ENCODE assay signal across 29 mouse cellular contexts in the genomic region with DNA sequence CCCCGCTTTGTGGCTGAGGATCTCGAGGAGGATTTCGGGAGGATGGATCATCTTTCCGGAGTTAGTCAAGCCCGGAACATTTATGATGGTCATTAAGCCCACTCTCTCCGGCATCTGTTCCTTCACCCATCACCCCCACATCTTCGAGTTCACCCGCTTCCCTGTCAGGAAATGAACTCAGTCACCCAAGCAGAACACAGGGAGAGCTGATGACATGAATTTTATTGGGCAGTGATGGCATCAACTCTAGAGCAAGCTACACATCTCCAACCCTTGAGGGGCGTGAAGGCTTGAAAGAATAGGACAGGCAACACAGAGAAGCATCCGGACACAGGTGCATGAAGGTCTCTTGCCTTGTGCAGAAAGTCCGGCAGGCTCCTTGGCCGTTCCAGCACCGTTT. TPM values are rescaled to one million over a fixed set of nuclear protein-coding genes. Genes with fewer than 3 reads are reported as not detected.
A peak's percentile ranks its signal among the peaks of the same experiment; 100 is the strongest.
DNase-seq lines count a peak whose midpoint lies in the region; ATAC-seq and TF ChIP-seq lines count a peak whose summit lies in the region.
"Had no signal": no experiment of that assay in that cellular context is flagged by ENCODE, and none has a peak within 500 bp of the region (broad histone marks: within the 10 kb centered on the region; RNA-seq: fewer than 3 reads in every experiment).

No protein-coding gene starts in this region.

- peak; percentile 72 for ATAC-seq in kidney, embryonic 15.5 days (replicated peaks; ENCODE audit: low FRiP score)
- ATAC-seq in kidney, postnatal 0 days (replicated peaks; ENCODE audit: low FRiP score, low read depth), result peak; percentile 65
- ATAC-seq: forebrain, embryonic 14.5 days; forebrain, embryonic 16.5 days had no signal

- H3K4me3 ChIP-seq in kidney, embryonic 15.5 days (replicated peaks), result no peak overlapping the region
- H3K4me3 ChIP-seq in kidney, postnatal 0 days (replicated peaks; ENCODE audit: low read depth, low read length), result no peak overlapping the region
- H3K4me3 ChIP-seq: embryonic facial prominence, embryonic 13.5 days; embryonic facial prominence, embryonic 15.5 days; erythroblast, embryonic 14.5 days; forebrain, embryonic 10.5 days; forebrain, embryonic 12.5 days had no signal

- H3K9ac ChIP-seq in kidney, embryonic 15.5 days, result no peak overlapping the region
- H3K9ac ChIP-seq in kidney, postnatal 0 days (ENCODE audit: low read depth, low read length), result no peak overlapping the region
- H3K9ac ChIP-seq: embryonic facial prominence, embryonic 13.5 days; embryonic facial prominence, embryonic 15.5 days; forebrain, embryonic 12.5 days had no signal

- intact Hi-C loops in left cerebral cortex, postnatal 10 days (cut with DNase I), result no loop called here

- no peak for DNase-seq in kidney, postnatal 14 days
- DNase-seq in kidney, postnatal 0 days (ENCODE audit: low spot score), result peak; percentile 91
- no peak for DNase-seq in kidney, adult 8-10 months
- DNase-seq in left cerebral cortex, postnatal 10 days (ENCODE audit: extremely low spot score in 1 of 2, low spot score in 2 of 2), result no peak
- DNase-seq: adrenal gland, adult 2 months; adrenal gland, postnatal 10 days; adrenal gland, postnatal 25 days; cerebellum, adult 11 months; cerebellum, adult 18-20 months; cerebellum, adult 8-10 months; cerebellum, adult 9-11 months; cerebellum, postnatal 14 days; cerebellum, postnatal 36 days; embryo, embryonic 11 days had no signal

- H3K27me3 ChIP-seq in kidney, embryonic 15.5 days, result peaks cover 8% of the 10 kb centered on the region; the same call in 1 of the 2 replicates
- no peaks in the 10 kb centered on the region for H3K27me3 ChIP-seq in kidney, postnatal 0 days (ENCODE audit: insufficient read depth, low read length)

- 0 out of 2 replicates have a peak overlapping the region, but pooled peaks have one; percentile 12 for H3K4me2 ChIP-seq in kidney, embryonic 15.5 days
- H3K4me2 ChIP-seq in kidney, postnatal 0 days (ENCODE audit: low read length), result no peak overlapping the region
- H3K4me2 ChIP-seq: embryonic facial prominence, embryonic 13.5 days; embryonic facial prominence, embryonic 15.5 days; forebrain, embryonic 12.5 days had no signal

- TF ChIP-seq CTCF in kidney, postnatal 0 days (IDR thresholded peaks at IDR 0.05; ENCODE audit: low read depth), result no peak

- 22% methylated on average over 13 of the region's 13 CpGs for WGBS in kidney, embryonic 15.5 days
- 17% methylated on average over 13 of the region's 13 CpGs for WGBS in kidney, postnatal 0 days

- H3K4me1 ChIP-seq in kidney, embryonic 15.5 days, result peaks cover 48% of the 10 kb centered on the region
- H3K4me1 ChIP-seq in kidney, postnatal 0 days (replicated peaks; ENCODE audit: insufficient read depth, low read length), result 0 out of 2 replicates have a peak, but pooled peaks cover 3% of the 10 kb centered on the region

- H3K9me3 ChIP-seq in kidney, embryonic 15.5 days (replicated peaks), result no peaks in the 10 kb centered on the region
- no peaks in the 10 kb centered on the region for H3K9me3 ChIP-seq in kidney, postnatal 0 days (replicated peaks; ENCODE audit: low read length)
- H3K9me3 ChIP-seq: embryonic facial prominence, embryonic 13.5 days; embryonic facial prominence, embryonic 15.5 days; forebrain, embryonic 10.5 days; forebrain, embryonic 12.5 days had no signal

- peak overlapping the region; percentile 87 for H3K27ac ChIP-seq in kidney, embryonic 15.5 days
- peak overlapping the region; percentile 14; the same call in 1 of the 2 replicates for H3K27ac ChIP-seq in kidney, postnatal 0 days
- H3K27ac ChIP-seq: embryonic facial prominence, embryonic 13.5 days; embryonic facial prominence, embryonic 15.5 days; forebrain, embryonic 10.5 days; forebrain, embryonic 12.5 days had no signal

- no peaks in the 10 kb centered on the region for H3K36me3 ChIP-seq in kidney, embryonic 15.5 days
- no peaks in the 10 kb centered on the region for H3K36me3 ChIP-seq in kidney, postnatal 0 days (ENCODE audit: insufficient read depth, low read length)
- H3K36me3 ChIP-seq: embryonic facial prominence, embryonic 13.5 days; embryonic facial prominence, embryonic 15.5 days; forebrain, embryonic 10.5 days; forebrain, embryonic 12.5 days had no signal

RNA-seq across cellular contexts. Expression of a gene that starts 0.7 kb away (rescaled TPM):
- polyA plus RNA-seq in kidney, embryonic 15.5 days (2015; fragmentation: Nextera tagmentation; extraction: Ambion mirVana), result 23.2 and 25.2 TPM in 2 replicates
- 26.4 and 39.6 TPM in 2 replicates for polyA plus RNA-seq in kidney, postnatal 0 days (2015; fragmentation: Nextera tagmentation; extraction: Ambion mirVana)
- not detected for total RNA-seq in left cerebral cortex, postnatal 10 days (2021)
- total RNA-seq: adrenal gland, adult 2 months; adrenal gland, postnatal 10 days; common myeloid progenitor, adult 5-6 weeks; MEL had no signal
- polyA plus RNA-seq: brain, embryonic 14.5 days; embryonic facial prominence, embryonic 11.5 days; embryonic facial prominence, embryonic 13.5 days; erythroblast, embryonic 14.5 days; forebrain, embryonic 10.5 days; forebrain, embryonic 12.5 days; forebrain, embryonic 14.5 days; forebrain, embryonic 16.5 days had no signal

RNA-seq across cellular contexts. Expression of a gene that starts 4.6 kb away (rescaled TPM):
- polyA plus RNA-seq in kidney, embryonic 15.5 days (2015; fragmentation: Nextera tagmentation; extraction: Ambion mirVana), result 59.1 and 62.5 TPM in 2 replicates
- polyA plus RNA-seq in kidney, postnatal 0 days (2015; fragmentation: Nextera tagmentation; extraction: Ambion mirVana), result 48.3 and 55.1 TPM in 2 replicates
- total RNA-seq in left cerebral cortex, postnatal 10 days (2021), result 1 to 10 TPM; 1.5 TPM
- total RNA-seq: MEL had no signal
- polyA plus RNA-seq: erythroblast, embryonic 14.5 days had no signal

RNA-seq across cellular contexts. Expression of a gene that starts 18.0 kb away (rescaled TPM):
- 0.67 and 0.88 TPM in 2 replicates for polyA plus RNA-seq in kidney, embryonic 15.5 days (2015; fragmentation: Nextera tagmentation; extraction: Ambion mirVana)
- 2.1 and 3.6 TPM in 2 replicates for polyA plus RNA-seq in kidney, postnatal 0 days (2015; fragmentation: Nextera tagmentation; extraction: Ambion mirVana)
- not detected for total RNA-seq in left cerebral cortex, postnatal 10 days (2021)
- total RNA-seq: common myeloid progenitor, adult 5-6 weeks; ES-E14; MEL had no signal
- polyA plus RNA-seq: brain, embryonic 14.5 days; C2C12; embryonic facial prominence, embryonic 11.5 days; embryonic facial prominence, embryonic 13.5 days; embryonic facial prominence, embryonic 15.5 days; erythroblast, embryonic 14.5 days; forebrain, embryonic 10.5 days; forebrain, embryonic 12.5 days; forebrain, embryonic 14.5 days; forebrain, embryonic 16.5 days had no signal

RNA-seq across cellular contexts. Expression of a gene that starts 23.0 kb away (rescaled TPM):
- polyA plus RNA-seq in kidney, embryonic 15.5 days (2015; fragmentation: Nextera tagmentation; extraction: Ambion mirVana), result not detected in 2 replicates
- not detected in 2 replicates for polyA plus RNA-seq in kidney, postnatal 0 days (2015; fragmentation: Nextera tagmentation; extraction: Ambion mirVana)
- not detected for total RNA-seq in left cerebral cortex, postnatal 10 days (2021)
- total RNA-seq: adrenal gland, adult 2 months; adrenal gland, postnatal 10 days; adrenal gland, postnatal 25 days; adrenal gland, postnatal 4 days; common myeloid progenitor, adult 5-6 weeks; ES-E14; MEL had no signal
- polyA plus RNA-seq: adrenal gland, adult 2 months; brain, embryonic 14.5 days; C2C12; embryonic facial prominence, embryonic 11.5 days; embryonic facial prominence, embryonic 13.5 days; embryonic facial prominence, embryonic 15.5 days; erythroblast, embryonic 14.5 days; forebrain, embryonic 10.5 days; forebrain, embryonic 12.5 days; forebrain, embryonic 14.5 days; forebrain, embryonic 16.5 days had no signal

RNA-seq across cellular contexts. Expression of a gene that starts 42.0 kb away (rescaled TPM):
- 4.4 and 4.8 TPM in 2 replicates for polyA plus RNA-seq in kidney, embryonic 15.5 days (2015; fragmentation: Nextera tagmentation; extraction: Ambion mirVana)
- polyA plus RNA-seq in kidney, postnatal 0 days (2015; fragmentation: Nextera tagmentation; extraction: Ambion mirVana), result 120 and 136 TPM in 2 replicates
- total RNA-seq in left cerebral cortex, postnatal 10 days (2021), result not detected
- total RNA-seq: common myeloid progenitor, adult 5-6 weeks; ES-E14; MEL had no signal
- polyA plus RNA-seq: adrenal gland, adult 2 months; brain, embryonic 14.5 days; C2C12; embryonic facial prominence, embryonic 11.5 days; embryonic facial prominence, embryonic 13.5 days; embryonic facial prominence, embryonic 15.5 days; erythroblast, embryonic 14.5 days; forebrain, embryonic 10.5 days; forebrain, embryonic 12.5 days; forebrain, embryonic 14.5 days; forebrain, embryonic 16.5 days had no signal
